Mouse (Mus musculus): Measurements from ENCODE around the gene Gm26938. TPM values are rescaled to one million over a fixed set of nuclear protein-coding genes. Genes with fewer than 3 reads are reported as not detected.

Gm26938 gene
- total and polyA plus RNA-seq, 2 experiments from 2014 or later = 1.3 TPM; not detected in 1

DNA sequence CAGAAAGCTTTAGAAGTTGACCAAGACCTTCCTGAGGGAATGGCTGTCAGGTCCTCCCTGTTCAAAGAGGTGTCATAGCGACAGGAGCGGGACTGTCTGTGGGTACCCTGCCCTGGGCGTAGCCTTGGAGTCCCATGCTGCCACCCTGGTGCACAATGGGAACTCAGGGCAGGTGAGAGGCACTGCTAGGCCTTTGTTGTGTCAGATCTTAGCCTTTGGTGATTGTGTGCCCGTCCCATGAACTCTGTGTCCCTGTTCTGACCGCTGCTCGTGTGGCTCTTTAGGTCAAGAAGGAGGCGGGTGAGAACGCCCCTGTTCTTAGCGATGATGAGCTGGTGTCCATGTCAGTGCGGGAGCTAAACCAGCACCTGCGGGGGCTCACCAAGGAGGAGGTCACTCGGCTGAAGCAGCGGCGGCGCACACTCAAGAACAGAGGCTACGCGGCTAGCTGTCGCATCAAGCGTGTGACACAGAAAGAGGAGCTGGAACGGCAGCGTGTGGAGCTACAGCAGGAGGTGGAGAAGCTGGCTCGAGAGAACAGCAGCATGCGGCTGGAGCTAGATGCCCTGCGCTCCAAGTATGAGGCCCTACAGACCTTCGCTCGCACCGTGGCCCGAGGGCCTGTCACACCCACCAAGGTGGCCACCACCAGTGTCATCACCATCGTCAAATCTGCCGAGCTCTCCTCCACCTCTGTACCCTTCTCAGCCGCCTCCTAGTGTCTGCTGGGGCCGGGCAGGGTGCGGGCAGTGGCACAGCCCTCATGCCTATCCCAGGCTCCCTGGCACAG is 26.2 kb downstream of the Gm26938 start:
- Histone ChIP-seq H3K9me3 (ENCODE audit: low read length) (no peaks in the 10 kb centered on the region), H3K27ac (ENCODE audit: low read depth, low read length) (no peak overlapping the region), H3K36me3 (ENCODE audit: insufficient read depth, low read length) (peaks cover 12% of the 10 kb centered on the region), H3K4me2 (ENCODE audit: low read depth, low read length, poor library complexity, severe bottlenecking) (no peak overlapping the region), H3K9ac (replicated peaks; ENCODE audit: low read length, poor library complexity, severe bottlenecking) (no peak overlapping the region), H3K4me1 (ENCODE audit: insufficient read depth, low read length) (peaks cover 15% of the 10 kb centered on the region; the same call in 1 of the 2 replicates), H3K27me3 (ENCODE audit: insufficient read depth, low read length) (no peaks in the 10 kb centered on the region), H3K4me3 (ENCODE audit: low read depth, low read length) (no peak overlapping the region)
- no peak for ATAC-seq (ENCODE audit: low FRiP score)
- no peak for TF ChIP-seq CTCF (IDR thresholded peaks at IDR 0.05)
- 90% methylated on average over 33 of the region's 33 CpGs for whole genome bisulfite sequencing
- no peak for DNase-seq (ENCODE audit: low spot score)

DNA sequence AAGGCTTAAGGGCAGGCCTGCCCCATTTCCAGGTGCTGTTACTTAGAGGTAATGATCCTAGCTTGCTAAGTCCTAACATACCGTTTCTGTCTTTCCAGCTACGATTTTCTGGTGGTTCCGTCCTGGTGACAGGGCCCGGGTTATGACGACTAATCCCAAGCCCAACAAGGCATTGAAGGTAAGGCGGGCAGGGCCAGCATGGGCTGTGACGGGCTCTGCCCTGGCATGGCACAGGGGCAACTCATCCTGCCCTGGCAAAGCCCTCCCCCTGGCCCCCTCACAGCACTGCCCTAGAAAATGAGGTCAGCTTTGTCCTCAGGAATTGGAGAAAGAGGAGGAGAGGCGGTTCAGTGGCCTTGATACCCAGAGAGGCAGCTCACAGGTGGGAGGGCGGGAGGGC is 27.2 kb downstream of the Gm26938 start:
- TF ChIP-seq CTCF (IDR thresholded peaks at IDR 0.05) = no peak
- H3K36me3 ChIP-seq (ENCODE audit: insufficient read depth, low read length) = peaks cover 12% of the 10 kb centered on the region
- H3K4me1 ChIP-seq (ENCODE audit: insufficient read depth, low read length) = peaks cover 15% of the 10 kb centered on the region; the same call in 1 of the 2 replicates
- H3K27me3 ChIP-seq (ENCODE audit: insufficient read depth, low read length) = no peaks in the 10 kb centered on the region
- ATAC-seq (ENCODE audit: low FRiP score) = no peak
- H3K9me3 ChIP-seq (ENCODE audit: low read length) = no peaks in the 10 kb centered on the region
- H3K4me2 ChIP-seq (ENCODE audit: low read depth, low read length, poor library complexity, severe bottlenecking) = peak overlapping the region; percentile 81
- no peak for DNase-seq (ENCODE audit: low spot score)
- WGBS = 89% methylated on average over 9 of the region's 9 CpGs
- H3K27ac ChIP-seq (ENCODE audit: low read depth, low read length) = no peak overlapping the region
- no peak overlapping the region for H3K9ac ChIP-seq (replicated peaks; ENCODE audit: low read length, poor library complexity, severe bottlenecking)
- no peak overlapping the region for H3K4me3 ChIP-seq (ENCODE audit: low read depth, low read length)

DNA sequence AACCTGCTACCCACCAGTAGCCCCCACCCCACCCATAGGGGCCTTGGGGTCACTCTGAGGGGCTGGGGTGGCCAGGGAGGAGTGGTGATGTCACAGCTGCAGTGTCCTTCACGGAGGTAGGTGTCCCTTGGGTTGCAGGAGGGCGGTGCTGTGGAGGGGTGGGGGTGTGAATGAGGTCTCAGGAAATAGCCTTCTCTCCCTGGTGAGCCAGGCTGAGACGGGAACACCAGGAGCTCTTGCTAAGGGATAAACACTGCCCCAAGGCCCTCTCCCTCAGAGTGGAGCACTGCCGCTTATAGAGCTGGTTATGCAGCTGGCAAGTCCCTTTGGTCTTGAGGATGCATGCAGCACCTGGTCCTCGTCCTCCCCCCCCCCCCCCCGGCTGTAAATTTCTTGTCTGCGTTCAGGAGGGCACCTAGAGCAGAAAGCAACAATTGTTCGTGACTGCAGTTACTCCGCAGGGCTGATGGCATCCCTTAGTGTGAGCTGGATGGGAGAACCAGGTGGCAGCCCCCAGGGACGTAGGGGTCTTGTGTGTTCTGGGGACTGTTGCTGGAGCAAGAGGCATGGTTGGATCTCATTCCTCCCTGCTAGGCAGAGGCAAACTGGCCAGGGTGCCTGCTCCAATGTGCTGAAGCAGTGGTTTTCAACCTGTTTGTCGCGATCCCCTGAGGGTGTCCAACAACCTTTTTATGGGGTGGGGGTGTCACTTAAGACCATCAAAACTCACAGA is 27.9 kb downstream of the Gm26938 start:
- Histone ChIP-seq H3K27ac (ENCODE audit: low read depth, low read length) (peak overlapping the region; percentile 87), H3K4me2 (ENCODE audit: low read depth, low read length, poor library complexity, severe bottlenecking) (peak overlapping the region; percentile 81), H3K9ac (replicated peaks; ENCODE audit: low read length, poor library complexity, severe bottlenecking) (peak overlapping the region; percentile 70), H3K4me3 (ENCODE audit: low read depth, low read length) (peak overlapping the region; percentile 39), H3K27me3 (ENCODE audit: insufficient read depth, low read length) (no peaks in the 10 kb centered on the region), H3K9me3 (ENCODE audit: low read length) (no peaks in the 10 kb centered on the region), H3K36me3 (ENCODE audit: insufficient read depth, low read length) (peaks cover 12% of the 10 kb centered on the region), H3K4me1 (ENCODE audit: insufficient read depth, low read length) (peaks cover 15% of the 10 kb centered on the region; the same call in 1 of the 2 replicates)
- DNase-seq (ENCODE audit: low spot score) (peak; percentile 35), ATAC-seq (ENCODE audit: low FRiP score) (peak; percentile 29)
- 24% methylated on average over 12 of the region's 12 CpGs for WGBS
- no peak for TF ChIP-seq CTCF (IDR thresholded peaks at IDR 0.05)

DNA sequence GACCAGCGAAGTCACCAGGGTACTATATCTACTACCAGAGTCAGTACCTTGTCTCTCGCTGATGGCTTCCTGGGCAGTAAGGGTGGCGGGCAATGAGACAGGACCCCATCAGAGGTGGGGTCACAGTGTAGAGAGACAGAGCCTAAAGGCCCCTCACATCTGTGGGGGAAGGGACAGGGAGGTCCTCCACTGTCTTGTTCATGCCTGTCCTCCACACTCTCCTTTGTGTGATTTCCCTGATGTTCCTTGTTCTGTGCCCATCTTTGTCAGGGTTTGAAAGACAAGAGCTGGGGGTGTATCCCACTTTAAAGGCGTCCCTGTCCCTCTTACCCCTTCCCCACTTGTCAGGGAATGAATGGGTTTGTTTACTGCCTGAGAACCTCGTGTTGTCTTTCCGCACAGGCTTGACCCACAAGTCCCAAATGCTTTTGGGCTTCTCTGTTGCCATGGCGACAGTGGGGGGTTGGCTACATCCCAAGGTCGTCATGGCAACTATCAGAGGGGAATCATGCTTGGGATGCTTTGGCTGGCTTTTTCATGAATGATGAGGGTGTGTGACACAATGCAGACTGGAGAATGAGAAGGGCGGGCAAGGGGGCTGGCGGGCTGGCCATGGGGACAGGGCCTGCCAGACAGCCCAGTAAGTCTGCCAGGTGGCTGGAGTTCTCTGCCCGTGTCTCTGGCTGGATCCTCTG is 28.6 kb downstream of the Gm26938 start:
- peak overlapping the region; percentile 87 for H3K27ac ChIP-seq (ENCODE audit: low read depth, low read length)
- ATAC-seq (ENCODE audit: low FRiP score) (peak; percentile 81), DNase-seq (ENCODE audit: low spot score) (peak; percentile 95)
- H3K27me3 ChIP-seq (ENCODE audit: insufficient read depth, low read length) = no peaks in the 10 kb centered on the region
- peak overlapping the region; percentile 81 for H3K4me2 ChIP-seq (ENCODE audit: low read depth, low read length, poor library complexity, severe bottlenecking)
- no peak for TF ChIP-seq CTCF (IDR thresholded peaks at IDR 0.05)
- H3K4me1 ChIP-seq (ENCODE audit: insufficient read depth, low read length) = peaks cover 15% of the 10 kb centered on the region; the same call in 1 of the 2 replicates
- H3K4me3 ChIP-seq (ENCODE audit: low read depth, low read length) = peak overlapping the region; percentile 39
- peak overlapping the region; percentile 70 for H3K9ac ChIP-seq (replicated peaks; ENCODE audit: low read length, poor library complexity, severe bottlenecking)
- H3K9me3 ChIP-seq (ENCODE audit: low read length) = no peaks in the 10 kb centered on the region
- 17% methylated on average over 11 of the region's 11 CpGs for WGBS
- H3K36me3 ChIP-seq (ENCODE audit: insufficient read depth, low read length) = peaks cover 12% of the 10 kb centered on the region

DNA sequence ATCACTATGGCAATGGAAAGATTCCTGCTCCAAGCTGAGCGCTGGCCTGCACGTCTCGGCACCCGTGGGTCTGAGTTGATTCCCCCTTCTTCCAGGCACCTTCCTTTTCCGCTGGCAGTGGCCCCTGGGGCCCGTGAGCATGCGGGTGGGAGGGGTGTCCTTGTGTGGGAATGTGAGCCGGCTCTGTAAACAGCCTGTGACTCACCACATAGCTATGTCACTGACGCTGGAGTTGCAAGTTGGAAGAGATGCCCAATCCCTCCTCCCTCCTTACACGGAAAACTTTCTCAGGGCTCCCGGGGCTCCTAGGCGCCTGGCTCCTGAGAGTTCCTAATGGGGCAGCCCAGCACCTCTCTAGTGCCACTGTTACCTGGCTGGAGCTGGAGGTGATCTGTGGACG is 29.3 kb downstream of the Gm26938 start:
- Histone ChIP-seq H3K36me3 (ENCODE audit: insufficient read depth, low read length) (peaks cover 12% of the 10 kb centered on the region), H3K27ac (ENCODE audit: low read depth, low read length) (0 out of 2 replicates have a peak overlapping the region, but pooled peaks have one; percentile 87), H3K4me2 (ENCODE audit: low read depth, low read length, poor library complexity, severe bottlenecking) (peak overlapping the region; percentile 81; the same call in 1 of the 2 replicates), H3K4me1 (ENCODE audit: insufficient read depth, low read length) (peaks cover 15% of the 10 kb centered on the region; the same call in 1 of the 2 replicates), H3K4me3 (ENCODE audit: low read depth, low read length) (no peak overlapping the region), H3K9me3 (ENCODE audit: low read length) (no peaks in the 10 kb centered on the region), H3K9ac (replicated peaks; ENCODE audit: low read length, poor library complexity, severe bottlenecking) (no peak overlapping the region), H3K27me3 (ENCODE audit: insufficient read depth, low read length) (no peaks in the 10 kb centered on the region)
- no peak for TF ChIP-seq CTCF (IDR thresholded peaks at IDR 0.05)
- 19% methylated on average over 13 of the region's 13 CpGs for WGBS
- DNase-seq (ENCODE audit: low spot score) = peak; percentile 40
- ATAC-seq (ENCODE audit: low FRiP score) = no peak

Measured in midbrain, postnatal 0 days (tissue).